Mouse (Mus musculus): ENCODE data around the gene St6galnac4. TPM values are rescaled to one million over a fixed set of nuclear protein-coding genes. Genes with fewer than 3 reads are reported as not detected.

St6galnac4 gene
- polyA plus RNA-seq, 1 experiment from 2014 or later: 12.9 TPM

DNA sequence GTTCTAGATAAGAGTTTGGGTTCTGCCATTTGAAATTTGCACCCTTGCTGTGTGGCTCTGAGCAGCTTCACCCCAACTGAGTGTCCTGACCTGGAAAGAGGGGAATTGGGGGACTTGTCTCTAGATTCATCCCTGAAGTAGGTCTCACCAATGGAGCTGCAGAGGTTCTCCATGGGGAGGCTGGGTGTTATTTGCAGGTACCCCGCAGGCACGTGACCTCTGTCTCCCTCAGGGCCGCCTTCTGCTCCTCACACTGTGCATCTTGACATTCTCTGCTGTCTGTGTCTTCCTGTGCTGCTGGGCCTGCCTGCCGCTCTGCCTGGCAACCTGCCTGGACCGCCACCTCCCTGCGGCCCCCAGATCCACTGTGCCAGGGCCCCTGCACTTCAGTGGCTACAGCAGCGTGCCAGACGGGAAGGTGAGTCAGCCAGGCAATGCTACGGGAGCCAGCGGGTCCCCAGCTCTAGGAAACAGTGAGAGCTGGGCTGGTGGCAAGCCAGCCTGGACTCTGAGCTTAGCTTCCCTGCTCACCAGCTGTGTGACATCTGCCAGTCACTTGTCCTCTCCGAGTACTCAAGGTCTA, 2.4 kb downstream of the St6galnac4 start:
- Histone ChIP-seq H3K36me3 (ENCODE audit: control insufficient read depth, insufficient read depth, low read length) (no peaks in the 10 kb centered on the region), H3K27me3 (ENCODE audit: control insufficient read depth, insufficient read depth, low read length) (no peaks in the 10 kb centered on the region), H3K4me2 (replicated peaks; ENCODE audit: low read depth, low read length) (no peak overlapping the region), H3K4me1 (replicated peaks; ENCODE audit: control insufficient read depth, insufficient read depth, low read length) (no peaks in the 10 kb centered on the region), H3K9me3 (ENCODE audit: control insufficient read depth, low read length) (no peaks in the 10 kb centered on the region), H3K27ac (ENCODE audit: low read depth, low read length) (no peak overlapping the region), H3K9ac (ENCODE audit: low read depth, low read length) (no peak overlapping the region), H3K4me3 (ENCODE audit: low read depth, low read length) (no peak overlapping the region)
- ATAC-seq (ENCODE audit: low FRiP score) (no peak), DNase-seq (ENCODE audit: low spot score) (no peak)
- WGBS: 69% methylated on average over 11 of the region's 11 CpGs

GRCm38 (mm10) chr2:32590224-32590623, 3.3 kb downstream of the St6galnac4 start:
- no peak for ATAC-seq (ENCODE audit: low FRiP score)
- 72% methylated on average over 10 of the region's 10 CpGs for WGBS

DNA sequence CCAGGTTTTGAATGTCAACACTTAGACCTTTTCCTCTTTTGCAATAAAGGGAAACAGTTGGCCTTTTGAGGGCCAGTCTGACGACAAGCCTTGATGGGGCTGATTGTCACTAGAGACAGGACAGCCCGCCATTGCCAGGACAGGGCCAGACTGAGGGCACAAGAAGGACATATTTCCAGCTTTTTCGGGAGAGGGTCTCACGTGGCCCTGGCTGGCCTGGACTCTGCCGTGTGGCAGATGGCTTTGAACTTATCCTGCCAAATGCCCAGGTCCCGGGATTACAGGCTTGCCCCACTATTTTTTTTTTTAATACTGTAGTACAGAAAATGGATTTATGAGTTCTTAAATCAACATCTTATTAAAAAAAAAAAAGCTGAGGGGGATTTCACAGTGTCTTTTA, 4.4 kb downstream of the St6galnac4 start:
- 74% methylated on average over 6 of the region's 6 CpGs for WGBS
- no peaks in the 10 kb centered on the region for H3K4me1 ChIP-seq (replicated peaks; ENCODE audit: control insufficient read depth, insufficient read depth, low read length)
- no peak for DNase-seq (ENCODE audit: low spot score)
- no peaks in the 10 kb centered on the region for H3K9me3 ChIP-seq (ENCODE audit: control insufficient read depth, low read length)
- no peak overlapping the region for H3K4me2 ChIP-seq (replicated peaks; ENCODE audit: low read depth, low read length)
- H3K27me3 ChIP-seq (ENCODE audit: control insufficient read depth, insufficient read depth, low read length): no peaks in the 10 kb centered on the region
- H3K9ac ChIP-seq (ENCODE audit: low read depth, low read length): no peak overlapping the region
- ATAC-seq (ENCODE audit: low FRiP score): no peak
- no peak overlapping the region for H3K4me3 ChIP-seq (ENCODE audit: low read depth, low read length)
- no peaks in the 10 kb centered on the region for H3K36me3 ChIP-seq (ENCODE audit: control insufficient read depth, insufficient read depth, low read length)
- no peak overlapping the region for H3K27ac ChIP-seq (ENCODE audit: low read depth, low read length)

More at GRCm38 (mm10) chr2:32590224-32590623, 3.3 kb downstream of the St6galnac4 start:
- Histone ChIP-seq H3K4me3 (ENCODE audit: low read depth, low read length) (no peak overlapping the region), H3K9me3 (ENCODE audit: control insufficient read depth, low read length) (no peaks in the 10 kb centered on the region), H3K27me3 (ENCODE audit: control insufficient read depth, insufficient read depth, low read length) (no peaks in the 10 kb centered on the region), H3K4me2 (replicated peaks; ENCODE audit: low read depth, low read length) (no peak overlapping the region), H3K27ac (ENCODE audit: low read depth, low read length) (no peak overlapping the region), H3K36me3 (ENCODE audit: control insufficient read depth, insufficient read depth, low read length) (no peaks in the 10 kb centered on the region), H3K4me1 (replicated peaks; ENCODE audit: control insufficient read depth, insufficient read depth, low read length) (no peaks in the 10 kb centered on the region), H3K9ac (ENCODE audit: low read depth, low read length) (no peak overlapping the region)
- DNase-seq (ENCODE audit: low spot score): no peak

- ATAC-seq (ENCODE audit: low FRiP score) (no peak), DNase-seq (ENCODE audit: low spot score) (no peak)
- Histone ChIP-seq H3K4me1 (replicated peaks; ENCODE audit: control insufficient read depth, insufficient read depth, low read length) (no peaks in the 10 kb centered on the region), H3K4me2 (replicated peaks; ENCODE audit: low read depth, low read length) (no peak overlapping the region), H3K27me3 (ENCODE audit: control insufficient read depth, insufficient read depth, low read length) (no peaks in the 10 kb centered on the region), H3K4me3 (ENCODE audit: low read depth, low read length) (no peak overlapping the region), H3K9me3 (ENCODE audit: control insufficient read depth, low read length) (no peaks in the 10 kb centered on the region), H3K9ac (ENCODE audit: low read depth, low read length) (no peak overlapping the region), H3K36me3 (ENCODE audit: control insufficient read depth, insufficient read depth, low read length) (no peaks in the 10 kb centered on the region), H3K27ac (ENCODE audit: low read depth, low read length) (no peak overlapping the region)
- WGBS: 91% methylated on average over 13 of the region's 13 CpGs
These were observed 9.8 kb downstream of the St6galnac4 start for GRCm38 (mm10) chr2:32596725-32597124.

- Histone ChIP-seq H3K27me3 (ENCODE audit: control insufficient read depth, insufficient read depth, low read length) (no peaks in the 10 kb centered on the region), H3K4me3 (ENCODE audit: low read depth, low read length) (no peak overlapping the region), H3K27ac (ENCODE audit: low read depth, low read length) (no peak overlapping the region), H3K9me3 (ENCODE audit: control insufficient read depth, low read length) (no peaks in the 10 kb centered on the region), H3K4me2 (replicated peaks; ENCODE audit: low read depth, low read length) (no peak overlapping the region), H3K9ac (ENCODE audit: low read depth, low read length) (no peak overlapping the region), H3K36me3 (ENCODE audit: control insufficient read depth, insufficient read depth, low read length) (no peaks in the 10 kb centered on the region), H3K4me1 (replicated peaks; ENCODE audit: control insufficient read depth, insufficient read depth, low read length) (no peaks in the 10 kb centered on the region)
- 90% methylated on average over 5 of the region's 5 CpGs for WGBS
- ATAC-seq (ENCODE audit: low FRiP score) (no peak), DNase-seq (ENCODE audit: low spot score) (no peak)
These were observed 10.4 kb downstream of the St6galnac4 start for GRCm38 (mm10) chr2:32597248-32597647.

DNA sequence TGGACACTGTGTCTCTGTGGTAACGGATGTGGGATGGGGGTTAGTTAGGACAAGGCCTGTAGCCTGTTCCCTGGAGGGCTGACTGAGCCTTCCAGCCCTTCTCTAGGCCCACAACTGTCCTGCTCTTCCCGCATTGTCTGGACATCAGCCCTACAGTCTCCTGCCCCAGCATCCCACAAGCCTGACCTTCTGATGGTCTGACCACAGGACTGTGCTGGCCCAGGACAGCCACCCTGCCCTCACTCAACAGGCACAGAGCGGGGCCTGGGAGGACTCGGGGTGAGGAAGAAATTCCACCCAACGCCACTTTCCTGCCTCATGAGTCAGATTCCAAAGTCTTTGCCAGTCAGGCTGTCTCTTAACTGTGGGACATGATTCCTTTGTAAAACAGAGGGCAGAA, 10.8 kb downstream of the St6galnac4 start:
- ATAC-seq (ENCODE audit: low FRiP score): no peak
- 94% methylated on average over 5 of the region's 5 CpGs for WGBS
- no peak overlapping the region for H3K4me2 ChIP-seq (replicated peaks; ENCODE audit: low read depth, low read length)
- H3K4me3 ChIP-seq (ENCODE audit: low read depth, low read length): no peak overlapping the region
- H3K27ac ChIP-seq (ENCODE audit: low read depth, low read length): no peak overlapping the region
- H3K36me3 ChIP-seq (ENCODE audit: control insufficient read depth, insufficient read depth, low read length): no peaks in the 10 kb centered on the region
- H3K27me3 ChIP-seq (ENCODE audit: control insufficient read depth, insufficient read depth, low read length): no peaks in the 10 kb centered on the region
- no peaks in the 10 kb centered on the region for H3K9me3 ChIP-seq (ENCODE audit: control insufficient read depth, low read length)
- DNase-seq (ENCODE audit: low spot score): no peak
- no peaks in the 10 kb centered on the region for H3K4me1 ChIP-seq (replicated peaks; ENCODE audit: control insufficient read depth, insufficient read depth, low read length)
- no peak overlapping the region for H3K9ac ChIP-seq (ENCODE audit: low read depth, low read length)

GRCm38 (mm10) chr2:32598506-32598905, 11.6 kb downstream of the St6galnac4 start:
- no peaks in the 10 kb centered on the region for H3K36me3 ChIP-seq (ENCODE audit: control insufficient read depth, insufficient read depth, low read length)
- H3K9ac ChIP-seq (ENCODE audit: low read depth, low read length): no peak overlapping the region
- no peaks in the 10 kb centered on the region for H3K27me3 ChIP-seq (ENCODE audit: control insufficient read depth, insufficient read depth, low read length)
- H3K27ac ChIP-seq (ENCODE audit: low read depth, low read length): no peak overlapping the region
- H3K4me3 ChIP-seq (ENCODE audit: low read depth, low read length): no peak overlapping the region
- no peaks in the 10 kb centered on the region for H3K9me3 ChIP-seq (ENCODE audit: control insufficient read depth, low read length)
- no peak overlapping the region for H3K4me2 ChIP-seq (replicated peaks; ENCODE audit: low read depth, low read length)
- 93% methylated on average over 8 of the region's 8 CpGs for WGBS
- DNase-seq (ENCODE audit: low spot score) (no peak), ATAC-seq (ENCODE audit: low FRiP score) (no peak)
- no peaks in the 10 kb centered on the region for H3K4me1 ChIP-seq (replicated peaks; ENCODE audit: control insufficient read depth, insufficient read depth, low read length)

DNA sequence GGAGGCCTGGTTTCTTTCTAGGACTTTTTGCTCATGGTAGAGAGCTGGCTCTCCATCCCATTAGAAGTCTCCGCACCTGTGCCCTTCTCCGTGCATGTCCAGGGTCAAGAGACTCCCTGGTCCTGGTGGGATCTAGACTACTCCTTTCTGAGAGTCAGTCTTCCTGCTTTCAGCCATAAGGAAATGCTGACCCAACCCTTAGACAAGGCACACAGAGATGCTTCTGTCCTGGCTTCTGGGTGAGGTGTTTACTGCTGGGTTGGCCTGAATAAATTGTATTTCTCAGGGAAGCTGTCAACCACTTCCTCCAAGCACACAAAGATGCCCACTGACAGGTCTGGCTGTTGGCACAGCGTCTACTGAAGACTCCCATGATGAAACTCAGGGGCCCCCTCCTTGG, 12.5 kb downstream of the St6galnac4 start, which contains the start of gene St6galnac6:
TSS of gene St6galnac6 (plus strand) at position 301 of the 400 bp plus-strand sequence.
- Histone ChIP-seq H3K4me1 (replicated peaks; ENCODE audit: control insufficient read depth, insufficient read depth, low read length) (no peaks in the 10 kb centered on the region), H3K4me3 (ENCODE audit: low read depth, low read length) (no peak within 1 kb of the TSS), H3K27ac (ENCODE audit: low read depth, low read length) (no peak within 1 kb of the TSS), H3K4me2 (replicated peaks; ENCODE audit: low read depth, low read length) (no peak within 1 kb of the TSS), H3K9me3 (ENCODE audit: control insufficient read depth, low read length) (no peaks in the 10 kb centered on the region), H3K9ac (ENCODE audit: low read depth, low read length) (no peak within 1 kb of the TSS), H3K27me3 (ENCODE audit: control insufficient read depth, insufficient read depth, low read length) (no peaks in the 10 kb centered on the region), H3K36me3 (ENCODE audit: control insufficient read depth, insufficient read depth, low read length) (no peaks in the 10 kb centered on the region)
- ATAC-seq (ENCODE audit: low FRiP score) (no peak), DNase-seq (ENCODE audit: low spot score) (no peak)
- WGBS: 92% methylated on average over 3 of the region's 3 CpGs

DNA sequence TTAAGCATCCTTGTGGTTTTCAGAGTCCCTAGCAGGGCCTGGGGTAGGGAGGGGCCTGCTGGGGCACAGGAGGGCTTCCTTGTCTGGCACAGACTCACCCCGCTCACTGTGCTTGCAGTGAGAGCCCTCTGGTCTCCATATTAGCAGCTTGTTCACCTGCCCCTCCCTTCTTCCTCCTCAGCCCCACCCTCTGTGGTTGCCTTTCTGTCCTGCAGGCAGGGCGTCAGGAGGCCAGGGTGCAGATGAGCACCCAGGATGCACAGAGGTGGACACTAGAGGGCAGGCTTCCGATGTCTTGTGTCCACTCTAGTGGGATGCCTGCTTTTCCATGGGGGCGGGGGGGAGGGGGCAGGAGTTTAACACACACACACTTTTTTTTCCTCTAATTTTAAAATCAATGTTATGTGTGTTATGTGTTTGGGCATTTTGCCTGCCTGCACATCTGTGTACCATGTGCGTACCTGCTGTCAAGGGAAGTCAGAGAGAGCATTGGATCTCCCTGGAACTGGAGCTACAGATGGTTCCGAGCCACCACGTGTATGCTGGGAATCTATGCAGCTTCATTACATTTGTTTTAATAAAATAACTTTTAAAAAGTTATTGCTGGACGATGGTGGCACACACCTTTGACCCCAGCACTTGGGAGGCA, 14.6 kb downstream of the St6galnac4 start:
- Histone ChIP-seq H3K9me3 (ENCODE audit: control insufficient read depth, low read length) (no peaks in the 10 kb centered on the region), H3K4me1 (replicated peaks; ENCODE audit: control insufficient read depth, insufficient read depth, low read length) (no peaks in the 10 kb centered on the region), H3K4me2 (replicated peaks; ENCODE audit: low read depth, low read length) (no peak overlapping the region), H3K9ac (ENCODE audit: low read depth, low read length) (no peak overlapping the region), H3K36me3 (ENCODE audit: control insufficient read depth, insufficient read depth, low read length) (no peaks in the 10 kb centered on the region), H3K27me3 (ENCODE audit: control insufficient read depth, insufficient read depth, low read length) (no peaks in the 10 kb centered on the region), H3K27ac (ENCODE audit: low read depth, low read length) (no peak overlapping the region), H3K4me3 (ENCODE audit: low read depth, low read length) (no peak overlapping the region)
- ATAC-seq (ENCODE audit: low FRiP score) (no peak), DNase-seq (ENCODE audit: low spot score) (peak; percentile 62)
- 37% methylated on average over 8 of the region's 8 CpGs for WGBS
